Mouse (Mus musculus) megakaryocyte, embryonic 14.5 days (primary cell): ENCODE data around the gene Srgap3.
A peak's percentile ranks its signal among the peaks of the same experiment; 100 is the strongest.

Experiments used
- FLI1 ChIP-seq: IDR thresholded peaks from 2 replicates; pipeline ENCODE4 v1.6.1; 2012; ENCODE audit warnings: low read length, inconsistent platforms, mixed read lengths
- GATA1 ChIP-seq: IDR thresholded peaks from 3 replicates; pipeline ENCODE4 v1.6.1; 2012; ENCODE audit warnings: mixed read lengths, low read length, inconsistent platforms, borderline replicate concordance

GRCm38 (mm10) chr6:112955773-112956172 lies 8.7 kb upstream of the Srgap3 start:
- TF ChIP-seq GATA1 (peak; percentile 78; the same call in 1 of the 3 replicates), FLI1 (peak; percentile 34; the same call in 1 of the 2 replicates)
